Comparison of ENCODE assay signal across 9 mouse cellular contexts in genomic region chr13:63231702-63232070, GRCm38 (mm10).
DNase-seq lines count a peak whose midpoint lies in the region; ATAC-seq and TF ChIP-seq lines count a peak whose summit lies in the region.
"Had no signal": no experiment of that assay in that cellular context is flagged by ENCODE, and none has a peak within 500 bp of the region (broad histone marks: within the 10 kb centered on the region; RNA-seq: fewer than 3 reads in every experiment).

No protein-coding gene starts in this region.

- DNase-seq in liver, adult 2 months (ENCODE audit: extremely low read depth, low read depth, low spot score) = no peak
- no peak for DNase-seq in liver
- DNase-seq in intestine, embryonic 14.5 days (ENCODE audit: low spot score) = no peak
- no peak for DNase-seq in liver, postnatal 0 days
- no peak for DNase-seq in ovary, postnatal 10 days (ENCODE audit: low spot score)
- no peak for DNase-seq in testis, postnatal 14 days (ENCODE audit: low spot score)
- DNase-seq: midbrain, embryonic 14.5 days had no signal

- no peaks in the 10 kb centered on the region for H3K79me2 ChIP-seq in liver, adult 2 months (ENCODE audit: control insufficient read depth, insufficient read depth, low read length)

- no peak for TF ChIP-seq POLR2A in liver, adult 2 months (IDR thresholded peaks at IDR 0.05; ENCODE audit: extremely low read depth, insufficient read depth, low read length)

- H3K4me1 ChIP-seq in liver, adult 2 months (ENCODE audit: control insufficient read depth, insufficient read depth, low read length) = peaks cover 19% of the 10 kb centered on the region
- peaks cover 29% of the 10 kb centered on the region for H3K4me1 ChIP-seq in embryonic facial prominence, embryonic 12.5 days
- peaks cover 24% of the 10 kb centered on the region for H3K4me1 ChIP-seq in intestine, embryonic 14.5 days (replicated peaks; ENCODE audit: control insufficient read depth, insufficient read depth, low read length)
- H3K4me1 ChIP-seq in liver, postnatal 0 days (ENCODE audit: insufficient read depth) = peaks cover 10% of the 10 kb centered on the region; the same call in 1 of the 2 replicates

- TF ChIP-seq CTCF in liver, adult 2 months (IDR thresholded peaks at IDR 0.05; ENCODE audit: low read depth, low read length) = no peak
- TF ChIP-seq CTCF in liver, postnatal 0 days (IDR thresholded peaks at IDR 0.05; ENCODE audit: low read depth) = no peak

- no peak overlapping the region for H3K4me3 ChIP-seq in liver, adult 2 months (ENCODE audit: insufficient read depth, low read depth, low read length)
- H3K4me3 ChIP-seq in embryonic facial prominence, embryonic 12.5 days = no peak overlapping the region
- H3K4me3 ChIP-seq in intestine, embryonic 14.5 days (ENCODE audit: low read depth, low read length) = no peak overlapping the region
- H3K4me3 ChIP-seq in liver, postnatal 0 days (ENCODE audit: low read depth, low read length) = no peak overlapping the region

- H3K27ac ChIP-seq in liver, adult 2 months (replicated peaks; ENCODE audit: insufficient read depth, low read depth, low read length) = peak overlapping the region; percentile 91
- 0 out of 2 replicates have a peak overlapping the region, but pooled peaks have one; percentile 1 for H3K27ac ChIP-seq in embryonic facial prominence, embryonic 12.5 days
- peak overlapping the region; percentile 89 for H3K27ac ChIP-seq in intestine, embryonic 14.5 days (ENCODE audit: low read depth)
- H3K27ac ChIP-seq in liver, postnatal 0 days (ENCODE audit: low read depth) = peak overlapping the region; percentile 88

- H3K9me3 ChIP-seq in embryonic facial prominence, embryonic 12.5 days = no peaks in the 10 kb centered on the region
- no peaks in the 10 kb centered on the region for H3K9me3 ChIP-seq in intestine, embryonic 14.5 days (ENCODE audit: control insufficient read depth, low read length)
- H3K9me3 ChIP-seq in liver, postnatal 0 days (ENCODE audit: low read length) = no peaks in the 10 kb centered on the region

- TF ChIP-seq EP300 in liver, postnatal 0 days (IDR thresholded peaks at IDR 0.05; ENCODE audit: low read depth) = no peak

- ATAC-seq in embryonic facial prominence, embryonic 12.5 days (ENCODE audit: insufficient number of reproducible peaks, insufficient read depth, low FRiP score, low TSS enrichment) = peak; percentile 83
- peak; percentile 76 for ATAC-seq in intestine, embryonic 14.5 days (replicated peaks; ENCODE audit: low FRiP score, low TSS enrichment, low read depth)
- ATAC-seq in liver, postnatal 0 days = no peak
- ATAC-seq in megakaryocyte, adult 5-6 weeks (ENCODE audit: poor library complexity, severe bottlenecking) = no peak

- no peaks in the 10 kb centered on the region for H3K36me3 ChIP-seq in liver, adult 2 months (ENCODE audit: control insufficient read depth, insufficient read depth, low read length)
- no peaks in the 10 kb centered on the region for H3K36me3 ChIP-seq in embryonic facial prominence, embryonic 12.5 days
- H3K36me3 ChIP-seq in intestine, embryonic 14.5 days (ENCODE audit: control insufficient read depth, insufficient read depth, low read length) = no peaks in the 10 kb centered on the region
- no peaks in the 10 kb centered on the region for H3K36me3 ChIP-seq in liver, postnatal 0 days (replicated peaks; ENCODE audit: insufficient read depth, low read length)

- peak overlapping the region; percentile 26 for H3K9ac ChIP-seq in liver, adult 2 months (ENCODE audit: low read depth, low read length)
- H3K9ac ChIP-seq in embryonic facial prominence, embryonic 12.5 days = no peak overlapping the region
- H3K9ac ChIP-seq in intestine, embryonic 14.5 days (ENCODE audit: low read length) = 0 out of 2 replicates have a peak overlapping the region, but pooled peaks have one; percentile 10
- H3K9ac ChIP-seq in liver, postnatal 0 days (replicated peaks) = no peak overlapping the region

- no peak overlapping the region for H3K4me2 ChIP-seq in embryonic facial prominence, embryonic 12.5 days (replicated peaks)
- 0 out of 2 replicates have a peak overlapping the region, but pooled peaks have one; percentile 15 for H3K4me2 ChIP-seq in intestine, embryonic 14.5 days (ENCODE audit: low read length)
- H3K4me2 ChIP-seq in liver, postnatal 0 days (ENCODE audit: low read depth, low read length) = no peak overlapping the region

- no peaks in the 10 kb centered on the region for H3K27me3 ChIP-seq in liver, adult 2 months (ENCODE audit: control insufficient read depth, insufficient read depth, low read length)
- no peaks in the 10 kb centered on the region for H3K27me3 ChIP-seq in embryonic facial prominence, embryonic 12.5 days
- no peaks in the 10 kb centered on the region for H3K27me3 ChIP-seq in intestine, embryonic 14.5 days (replicated peaks; ENCODE audit: control insufficient read depth, insufficient read depth, low read length)
- no peaks in the 10 kb centered on the region for H3K27me3 ChIP-seq in liver, postnatal 0 days (ENCODE audit: insufficient read depth, low read length)

- 18% methylated on average over 3 of the region's 3 CpGs for WGBS in liver, adult 2 months
- WGBS in embryonic facial prominence, embryonic 12.5 days = 17% methylated on average over 3 of the region's 3 CpGs
- 6% methylated on average over 3 of the region's 3 CpGs for WGBS in intestine, embryonic 14.5 days
- WGBS in liver, postnatal 0 days (ENCODE audit: insufficient replicate concordance) = 40% methylated on average over 3 of the region's 3 CpGs

Comparison
In these comparisons a context has a peak if more than half of its experiments do, and no peak if none do; other contexts are left out.
1. H3K9ac ChIP-seq: peak in liver, adult 2 months (single experiment) and intestine, embryonic 14.5 days (single experiment); none in embryonic facial prominence, embryonic 12.5 days (single experiment) and liver, postnatal 0 days (single experiment).
2. H3K27ac ChIP-seq: peak in every context shown above with its lines; median percentile 91 in liver, adult 2 months; 89 in intestine, embryonic 14.5 days; 88 in liver, postnatal 0 days; 1 in embryonic facial prominence, embryonic 12.5 days.
3. ATAC-seq: peak in embryonic facial prominence, embryonic 12.5 days (single experiment) and intestine, embryonic 14.5 days (single experiment); none in liver, postnatal 0 days (single experiment) and megakaryocyte, adult 5-6 weeks (single experiment).